Mouse (Mus musculus): ENCODE results near the gene Mindy2. TPM values are rescaled to one million over a fixed set of nuclear protein-coding genes. Genes with fewer than 3 reads are reported as not detected.

Gene Mindy2
- total RNA-seq, 2 experiments from 2014 or later, result 33.7 to 35.3 TPM

DNA sequence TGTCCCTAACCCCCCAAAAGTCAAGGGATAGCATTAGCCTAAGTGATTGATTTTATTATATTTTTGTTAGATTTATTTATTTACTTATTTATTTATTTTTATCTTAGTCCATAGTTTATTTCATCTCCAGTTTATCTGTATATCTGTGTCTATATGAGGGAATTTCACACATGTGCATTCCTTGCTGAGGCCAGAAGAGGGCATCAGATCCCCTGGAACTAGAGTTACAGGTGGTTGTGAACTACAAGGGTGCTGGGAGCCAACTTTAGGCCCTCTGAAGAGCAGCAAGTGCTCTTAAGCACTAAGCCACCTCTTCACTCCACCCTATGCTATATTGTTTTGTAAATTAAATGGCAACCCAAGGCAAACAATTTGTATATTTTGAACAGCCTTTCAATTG lies 11.1 kb upstream of the Mindy2 start:
- DNase-seq (ENCODE audit: low spot score in 2 of 2), result no peak

DNA sequence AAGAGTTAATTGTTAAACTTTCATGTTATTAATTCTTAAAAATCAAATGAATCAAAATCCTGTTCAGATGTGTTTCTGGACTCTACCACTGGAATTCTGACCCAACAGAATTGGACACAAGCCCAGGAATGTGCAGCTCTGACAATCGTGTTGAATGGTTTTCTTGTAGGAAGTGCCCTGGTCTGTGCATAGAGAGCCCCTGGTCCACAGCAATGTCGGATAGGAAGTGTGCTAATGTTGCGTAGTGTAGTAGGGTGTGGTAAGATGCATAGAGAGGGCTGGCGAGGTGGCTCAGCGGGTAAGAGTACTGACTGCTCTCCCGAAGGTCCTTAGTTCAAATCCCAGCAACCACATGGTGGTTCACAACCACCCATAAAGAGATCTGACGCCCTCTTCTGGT lies 9.8 kb upstream of the Mindy2 start:
- DNase-seq (ENCODE audit: low spot score in 2 of 2), result no peak

- DNase-seq (ENCODE audit: low spot score in 2 of 2), result no peak
Observed at GRCm38 (mm10) chr9:70665372-70666145, 8.6 kb upstream of the Mindy2 start.

GRCm38 (mm10) chr9:70664847-70665246 lies 7.9 kb upstream of the Mindy2 start:
- no peak for DNase-seq (ENCODE audit: low spot score in 2 of 2)

DNA sequence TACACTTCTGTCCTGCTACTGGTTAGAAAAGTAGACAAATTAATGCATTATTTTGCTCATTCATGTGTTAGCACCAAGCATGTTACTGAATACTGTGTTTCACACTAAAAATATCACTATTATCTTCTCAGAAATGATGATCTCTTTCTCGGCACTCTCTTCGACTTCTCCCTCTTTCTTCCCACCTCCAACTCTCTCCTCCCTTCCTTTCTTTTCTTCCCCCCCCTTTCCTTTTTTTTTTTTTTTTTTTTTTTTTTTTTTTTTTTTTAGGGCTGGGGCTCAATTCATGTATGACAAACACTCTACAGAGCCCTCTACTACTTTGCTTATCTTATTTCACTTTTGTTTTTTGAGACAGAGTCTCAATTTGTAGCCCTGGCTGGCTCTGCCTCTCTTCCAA lies 1.3 kb upstream of the Mindy2 start:
- DNase-seq (ENCODE audit: low spot score in 2 of 2), result no peak

GRCm38 (mm10) chr9:70656130-70657007 lies 605 bp downstream of the Mindy2 start, which contains the start of gene Gm10642:
Gm10642 (plus strand) TSS chr9:70656251.
- peak; percentile 25 to 64 for DNase-seq (ENCODE audit: low spot score in 2 of 2)

GRCm38 (mm10) chr9:70655764-70656129 lies 1.2 kb downstream of the Mindy2 start:
- no peak for DNase-seq (ENCODE audit: low spot score in 2 of 2)

- DNase-seq (ENCODE audit: low spot score in 2 of 2), result no peak
Observed at GRCm38 (mm10) chr9:70654496-70654895, 2.5 kb downstream of the Mindy2 start.

DNA sequence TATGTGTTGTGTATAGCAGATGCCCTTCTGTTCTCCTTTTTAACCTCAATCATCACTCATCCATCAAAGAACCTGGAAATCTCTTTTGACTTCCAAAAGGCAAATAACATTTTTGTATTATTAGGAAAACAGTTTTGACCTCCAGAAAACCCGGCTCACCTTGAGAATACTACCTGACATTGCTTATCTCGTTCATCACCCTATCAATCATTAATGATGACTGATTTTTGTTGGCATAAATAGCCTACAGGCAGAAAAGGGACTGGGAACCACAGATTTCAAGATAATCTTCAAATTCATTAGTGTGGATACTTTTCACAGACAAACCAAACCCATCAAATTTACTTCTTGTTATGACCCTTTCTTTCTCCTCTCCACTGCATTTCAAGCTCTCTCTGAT lies 3.1 kb downstream of the Mindy2 start:
- no peak for DNase-seq (ENCODE audit: low spot score in 2 of 2)

- DNase-seq (ENCODE audit: low spot score in 2 of 2), result no peak
Observed at GRCm38 (mm10) chr9:70652221-70652620, 4.8 kb downstream of the Mindy2 start.

DNA sequence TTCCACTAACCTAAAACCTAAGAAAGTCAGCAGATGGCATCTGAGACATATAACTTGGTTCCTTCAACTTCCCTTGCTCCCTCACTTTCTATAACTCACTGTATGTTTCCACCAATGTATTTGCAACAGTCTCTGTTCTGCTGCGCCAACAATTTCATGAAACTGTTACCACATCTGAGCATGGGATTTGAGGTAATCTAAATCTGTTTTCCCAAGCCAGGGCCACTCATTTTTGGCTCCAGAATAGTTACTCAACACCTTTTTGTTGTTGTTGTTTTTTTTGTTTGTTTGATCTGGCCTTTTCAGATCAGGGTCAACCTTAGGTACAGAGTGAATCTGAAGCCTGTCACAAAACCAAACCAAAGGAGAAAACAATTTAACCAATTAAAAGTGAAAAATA lies 6.0 kb downstream of the Mindy2 start:
- DNase-seq (ENCODE audit: low spot score in 2 of 2), result no peak

DNA sequence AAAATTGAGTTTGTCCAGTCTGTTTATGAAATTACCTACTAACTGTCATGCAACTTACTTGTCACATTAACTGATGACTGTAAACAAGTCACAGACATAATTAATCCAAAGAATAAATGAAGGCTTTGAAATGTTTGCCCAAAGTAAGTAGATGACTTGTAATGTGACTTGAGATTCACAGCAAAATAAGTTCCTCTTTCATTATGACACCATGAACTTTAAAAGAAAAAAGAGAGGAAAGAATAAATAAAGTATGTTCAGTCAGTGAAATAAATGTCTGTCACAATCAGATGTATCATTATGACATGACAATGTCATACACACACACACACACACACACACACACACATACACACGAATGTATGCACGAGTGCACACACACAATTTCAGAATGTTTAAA lies 6.7 kb downstream of the Mindy2 start:
- DNase-seq (ENCODE audit: low spot score in 2 of 2), result no peak

GRCm38 (mm10) chr9:70636748-70637147 lies 20.2 kb downstream of the Mindy2 start:
- DNase-seq (ENCODE audit: low spot score in 2 of 2), result no peak

- DNase-seq (ENCODE audit: low spot score in 2 of 2), result no peak
Observed at GRCm38 (mm10) chr9:70631665-70632064, 25.3 kb downstream of the Mindy2 start.

GRCm38 (mm10) chr9:70629711-70630110 lies 27.3 kb downstream of the Mindy2 start:
- peak; percentile 10 to 58 for DNase-seq (ENCODE audit: low spot score in 2 of 2)

DNA sequence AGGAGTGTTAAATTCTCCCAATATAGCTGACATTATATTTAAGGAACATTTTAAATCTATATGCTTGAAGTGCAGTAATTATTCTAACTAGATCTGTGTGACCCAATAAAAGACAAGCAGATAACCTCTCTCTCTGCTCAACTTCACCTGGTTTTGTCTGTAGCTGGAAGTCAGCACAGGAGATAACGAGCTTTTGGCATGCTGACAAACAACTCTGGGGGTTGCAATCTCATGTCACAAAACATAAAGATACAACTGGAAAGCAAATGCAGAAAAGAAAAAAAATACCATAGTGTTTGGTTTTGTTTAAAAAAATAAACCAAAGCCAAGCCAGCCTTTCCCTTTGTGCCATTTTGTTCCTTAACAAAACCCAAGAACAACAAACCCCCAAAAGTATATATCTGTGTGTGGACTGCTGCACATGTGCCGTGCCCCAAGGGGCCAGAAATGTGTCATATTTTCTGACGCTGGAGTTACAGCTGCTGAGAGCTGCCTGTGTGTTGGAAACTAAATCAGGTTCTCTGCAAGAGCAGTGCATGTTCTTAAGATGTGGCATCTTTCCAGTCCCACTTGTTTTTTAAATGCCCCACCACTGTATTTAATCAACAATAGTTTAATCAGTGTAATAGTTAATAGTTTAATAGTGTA lies 45.8 kb downstream of the Mindy2 start:
- DNase-seq (ENCODE audit: low spot score in 2 of 2), result no peak

GRCm38 (mm10) chr9:70602186-70602845 lies 54.7 kb downstream of the Mindy2 start:
- peak in 1 of 2 experiments; percentile 40 for DNase-seq (ENCODE audit: low spot score in 2 of 2)

- no peak for DNase-seq (ENCODE audit: low spot score in 2 of 2)
Observed at GRCm38 (mm10) chr9:70598271-70598670, 58.7 kb downstream of the Mindy2 start.

- no peak for DNase-seq (ENCODE audit: low spot score in 2 of 2)
Observed at GRCm38 (mm10) chr9:70591486-70591885, 65.5 kb downstream of the Mindy2 start.

- DNase-seq (ENCODE audit: low spot score in 2 of 2), result no peak
Observed at GRCm38 (mm10) chr9:70590775-70591174, 66.2 kb downstream of the Mindy2 start.

GRCm38 (mm10) chr9:70587171-70587570 lies 69.8 kb downstream of the Mindy2 start:
- DNase-seq (ENCODE audit: low spot score in 2 of 2), result peak; percentile 30 to 68

Data from layer of hippocampus, adult 18-20 months (tissue).